Mouse (Mus musculus): ENCODE data around the gene Kif1a. TPM values are rescaled to one million over a fixed set of nuclear protein-coding genes. Genes with fewer than 3 reads are reported as not detected.

The Kif1a gene
- 15.6 and 16.4 TPM in 2 replicates for total RNA-seq (2014; rRNA removed; ENCODE audit: low replicate concordance)
- 7.2 and 7.3 TPM in 2 replicates for polyA plus RNA-seq (2015; fragmentation: Nextera tagmentation; extraction: Ambion mirVana)

- H3K9ac ChIP-seq (replicated peaks; ENCODE audit: low read depth, low read length), result peak within 1 kb of the TSS; percentile 43; the same call in 1 of the 2 replicates
- H3K9me3 ChIP-seq (replicated peaks; ENCODE audit: control insufficient read depth, low read length), result no peaks in the 10 kb centered on the region
- WGBS, result under 1% methylated on average over 39 of the region's 39 CpGs
- H3K4me1 ChIP-seq (ENCODE audit: control insufficient read depth, insufficient read depth), result 0 out of 2 replicates have a peak, but pooled peaks cover 3% of the 10 kb centered on the region
- DNase-seq (ENCODE audit: low spot score) (no peak), ATAC-seq (ENCODE audit: insufficient read depth, low read depth) (peak; percentile 54)
- peak within 1 kb of the TSS; percentile 74 for H3K4me2 ChIP-seq (ENCODE audit: low read depth, low read length)
- peaks cover 47% of the 10 kb centered on the region for H3K27me3 ChIP-seq (ENCODE audit: control insufficient read depth, insufficient read depth, low read length)
- H3K4me3 ChIP-seq (ENCODE audit: low read depth, low read length), result peak within 1 kb of the TSS; percentile 44
- no peaks in the 10 kb centered on the region for H3K36me3 ChIP-seq (replicated peaks; ENCODE audit: control insufficient read depth, insufficient read depth, low read length)
- H3K27ac ChIP-seq (ENCODE audit: low read depth), result no peak within 1 kb of the TSS
- no peak for TF ChIP-seq CTCF (IDR thresholded peaks at IDR 0.05; ENCODE audit: low read depth)
- TF ChIP-seq EP300 (IDR thresholded peaks at IDR 0.05; ENCODE audit: low read depth), result no peak
These were observed at the start of gene Kif1a for GRCm38 (mm10) chr1:93101571-93102061. Kif1a (minus strand) TSS chr1:93101951.

GRCm38 (mm10) chr1:93150907-93151661, 49.3 kb upstream of the Kif1a start:
- H3K9ac ChIP-seq (replicated peaks; ENCODE audit: low read depth, low read length), result no peak overlapping the region
- DNase-seq (ENCODE audit: low spot score) (no peak), ATAC-seq (ENCODE audit: insufficient read depth, low read depth) (peak; percentile 71)
- H3K4me2 ChIP-seq (ENCODE audit: low read depth, low read length), result no peak overlapping the region
- H3K4me1 ChIP-seq (ENCODE audit: control insufficient read depth, insufficient read depth), result no peaks in the 10 kb centered on the region
- H3K9me3 ChIP-seq (replicated peaks; ENCODE audit: control insufficient read depth, low read length), result no peaks in the 10 kb centered on the region
- peaks cover 42% of the 10 kb centered on the region for H3K27me3 ChIP-seq (ENCODE audit: control insufficient read depth, insufficient read depth, low read length)
- no peaks in the 10 kb centered on the region for H3K36me3 ChIP-seq (replicated peaks; ENCODE audit: control insufficient read depth, insufficient read depth, low read length)
- H3K4me3 ChIP-seq (ENCODE audit: low read depth, low read length), result no peak overlapping the region
- no peak overlapping the region for H3K27ac ChIP-seq (ENCODE audit: low read depth)
- WGBS, result 29% methylated on average over 2 of the region's 2 CpGs
- TF ChIP-seq EP300 (IDR thresholded peaks at IDR 0.05; ENCODE audit: low read depth), result no peak
- no peak for TF ChIP-seq CTCF (IDR thresholded peaks at IDR 0.05; ENCODE audit: low read depth)

GRCm38 (mm10) chr1:93144176-93144575, 42.4 kb upstream of the Kif1a start:
- ATAC-seq (ENCODE audit: insufficient read depth, low read depth), result peak; percentile 70

GRCm38 (mm10) chr1:93142871-93143270, 41.1 kb upstream of the Kif1a start:
- 78% methylated on average over 1 of the region's 1 CpGs for WGBS
- Histone ChIP-seq H3K27ac (ENCODE audit: low read depth) (no peak overlapping the region), H3K4me1 (ENCODE audit: control insufficient read depth, insufficient read depth) (0 out of 2 replicates have a peak, but pooled peaks cover 9% of the 10 kb centered on the region), H3K4me2 (ENCODE audit: low read depth, low read length) (no peak overlapping the region), H3K9ac (replicated peaks; ENCODE audit: low read depth, low read length) (no peak overlapping the region), H3K36me3 (replicated peaks; ENCODE audit: control insufficient read depth, insufficient read depth, low read length) (no peaks in the 10 kb centered on the region), H3K9me3 (replicated peaks; ENCODE audit: control insufficient read depth, low read length) (no peaks in the 10 kb centered on the region), H3K27me3 (ENCODE audit: control insufficient read depth, insufficient read depth, low read length) (peaks cover 50% of the 10 kb centered on the region), H3K4me3 (ENCODE audit: low read depth, low read length) (no peak overlapping the region)
- ATAC-seq (ENCODE audit: insufficient read depth, low read depth) (no peak), DNase-seq (ENCODE audit: low spot score) (no peak)
- no peak for TF ChIP-seq CTCF (IDR thresholded peaks at IDR 0.05; ENCODE audit: low read depth)
- TF ChIP-seq EP300 (IDR thresholded peaks at IDR 0.05; ENCODE audit: low read depth), result no peak

More at GRCm38 (mm10) chr1:93144176-93144575, 42.4 kb upstream of the Kif1a start:
- Histone ChIP-seq H3K27ac (ENCODE audit: low read depth) (no peak overlapping the region), H3K4me2 (ENCODE audit: low read depth, low read length) (no peak overlapping the region), H3K9me3 (replicated peaks; ENCODE audit: control insufficient read depth, low read length) (no peaks in the 10 kb centered on the region), H3K4me1 (ENCODE audit: control insufficient read depth, insufficient read depth) (0 out of 2 replicates have a peak, but pooled peaks cover 9% of the 10 kb centered on the region), H3K27me3 (ENCODE audit: control insufficient read depth, insufficient read depth, low read length) (peaks cover 53% of the 10 kb centered on the region), H3K36me3 (replicated peaks; ENCODE audit: control insufficient read depth, insufficient read depth, low read length) (no peaks in the 10 kb centered on the region), H3K4me3 (ENCODE audit: low read depth, low read length) (no peak overlapping the region), H3K9ac (replicated peaks; ENCODE audit: low read depth, low read length) (no peak overlapping the region)
- WGBS, result 44% methylated on average over 9 of the region's 9 CpGs
- DNase-seq (ENCODE audit: low spot score), result peak; percentile 55
- TF ChIP-seq EP300 (IDR thresholded peaks at IDR 0.05; ENCODE audit: low read depth) (no peak), CTCF (IDR thresholded peaks at IDR 0.05; ENCODE audit: low read depth) (no peak)

- H3K4me2 ChIP-seq (ENCODE audit: low read depth, low read length), result no peak overlapping the region
- no peaks in the 10 kb centered on the region for H3K9me3 ChIP-seq (replicated peaks; ENCODE audit: control insufficient read depth, low read length)
- 53% methylated on average over 7 of the region's 7 CpGs for WGBS
- H3K4me1 ChIP-seq (ENCODE audit: control insufficient read depth, insufficient read depth), result 0 out of 2 replicates have a peak, but pooled peaks cover 9% of the 10 kb centered on the region
- H3K27ac ChIP-seq (ENCODE audit: low read depth), result no peak overlapping the region
- H3K9ac ChIP-seq (replicated peaks; ENCODE audit: low read depth, low read length), result no peak overlapping the region
- DNase-seq (ENCODE audit: low spot score), result no peak
- TF ChIP-seq EP300 (IDR thresholded peaks at IDR 0.05; ENCODE audit: low read depth) (no peak), CTCF (IDR thresholded peaks at IDR 0.05; ENCODE audit: low read depth) (no peak)
- ATAC-seq (ENCODE audit: insufficient read depth, low read depth), result peak; percentile 20; the same call in 1 of the 2 replicates
- H3K27me3 ChIP-seq (ENCODE audit: control insufficient read depth, insufficient read depth, low read length), result peaks cover 33% of the 10 kb centered on the region
- H3K4me3 ChIP-seq (ENCODE audit: low read depth, low read length), result no peak overlapping the region
- H3K36me3 ChIP-seq (replicated peaks; ENCODE audit: control insufficient read depth, insufficient read depth, low read length), result no peaks in the 10 kb centered on the region
These were observed 38.0 kb upstream of the Kif1a start for GRCm38 (mm10) chr1:93139713-93140112.

Data from heart, postnatal 0 days (tissue).